Mouse (Mus musculus) intestine, postnatal 0 days (tissue): Measurements from ENCODE around the gene Vps39. TPM values are rescaled to one million over a fixed set of nuclear protein-coding genes. Genes with fewer than 3 reads are reported as not detected.

Source experiments
- ATAC-seq: fragments of 200-750 bp; cut with Nextera tagmentation; 2 replicates; pipeline ENCODE4 v1.8.0; 2017; ENCODE audit warnings: mild to moderate bottlenecking, moderate TSS enrichment, moderate library complexity
- H3K27ac ChIP-seq: fragments of 300-500 bp; sonication (generic); 2 replicates; pipeline ENCODE4 v1.5.1; 2014; ENCODE audit warnings: mild to moderate bottlenecking, low read depth, low read length, moderate library complexity
- H3K27me3 ChIP-seq: fragments of 300-500 bp; sonication (generic); replicated peaks from 2 replicates; pipeline ENCODE4 v1.6.1; 2014; ENCODE audit warnings: low read length, mixed read lengths; ENCODE audit not compliant: control insufficient read depth, insufficient read depth
- H3K36me3 ChIP-seq: fragments of 300-500 bp; sonication (generic); 2 replicates; pipeline ENCODE4 v1.6.1; 2014; ENCODE audit warnings: mild to moderate bottlenecking, moderate library complexity; ENCODE audit not compliant: control insufficient read depth, insufficient read depth
- H3K4me1 ChIP-seq: fragments of 300-500 bp; sonication (generic); replicated peaks from 2 replicates; pipeline ENCODE4 v1.6.1; 2014; ENCODE audit warnings: antibody characterized with exemption, low read length, mixed read lengths; ENCODE audit not compliant: control insufficient read depth, insufficient read depth
- H3K4me2 ChIP-seq: fragments of 300-500 bp; sonication (generic); replicated peaks from 2 replicates; pipeline ENCODE4 v1.6.1; 2014; ENCODE audit warnings: low read depth, mild to moderate bottlenecking, moderate library complexity
- H3K4me3 ChIP-seq: fragments of 300-500 bp; sonication (generic); 2 replicates; pipeline ENCODE4 v1.5.1; 2014; ENCODE audit warnings: low read depth, low read length
- H3K9ac ChIP-seq: fragments of 300-500 bp; sonication (generic); 2 replicates; pipeline ENCODE4 v1.6.1; 2014; ENCODE audit warnings: mild to moderate bottlenecking, low read depth, low read length
- H3K9me3 ChIP-seq: fragments of 300-500 bp; sonication (generic); 2 replicates; pipeline ENCODE4 v1.6.1; 2016; ENCODE audit warnings: mixed run types; ENCODE audit not compliant: control insufficient read depth
- CTCF ChIP-seq: sonication (generic); IDR thresholded peaks from 2 replicates; pipeline ENCODE4 v1.5.1; 2016; ENCODE audit warnings: low read depth, mild to moderate bottlenecking, control low read depth, antibody characterized with exemption, moderate library complexity
- WGBS: fragments of 180-500 bp; shearing (Covaris S2); extraction: QIAGEN DNeasy Blood & Tissue Kit; methylation state at CpG from one replicate; pipeline ENCODE4 v1.1.7; 2014; 5-methylcytosine and 5-hydroxymethylcytosine counted together
- polyA plus RNA-seq: library from polyadenylated mRNA; unstranded; fragments of >200 nt; fragmentation: Nextera tagmentation; extraction: Ambion mirVana; gene quantifications from 2 replicates; pipeline ENCODE4 v1.2.1, GENCODE M21; 2015

Vps39 gene
- polyA plus RNA-seq, 1 experiment from 2014 or later: 12.8 TPM

- Histone ChIP-seq H3K4me1 (no peaks in the 10 kb centered on the region; the same call in 1 of the 2 replicates), H3K27me3 (no peaks in the 10 kb centered on the region), H3K4me3 (no peak overlapping the region), H3K9me3 (no peaks in the 10 kb centered on the region), H3K27ac (no peak overlapping the region), H3K4me2 (no peak overlapping the region), H3K36me3 (peaks cover 14% of the 10 kb centered on the region), H3K9ac (no peak overlapping the region)
- 68% methylated on average over 7 of the region's 7 CpGs for WGBS
- TF ChIP-seq CTCF: no peak
- no peak for ATAC-seq
Measured at GRCm38 (mm10) chr2:120312276-120312825, 40.6 kb downstream of the Vps39 start.

GRCm38 (mm10) chr2:120304113-120304512 is 48.8 kb downstream of the Vps39 start:
- 9% methylated on average over 3 of the region's 3 CpGs for WGBS
- H3K4me1 ChIP-seq: no peaks in the 10 kb centered on the region
- H3K4me3 ChIP-seq: no peak overlapping the region
- no peak overlapping the region for H3K4me2 ChIP-seq
- TF ChIP-seq CTCF: no peak
- no peaks in the 10 kb centered on the region for H3K27me3 ChIP-seq
- H3K9me3 ChIP-seq: no peaks in the 10 kb centered on the region
- H3K27ac ChIP-seq: no peak overlapping the region
- H3K36me3 ChIP-seq: no peaks in the 10 kb centered on the region
- no peak overlapping the region for H3K9ac ChIP-seq
- ATAC-seq: no peak

- WGBS: 96% methylated on average over 6 of the region's 6 CpGs
- Histone ChIP-seq H3K4me3 (no peak overlapping the region), H3K36me3 (no peaks in the 10 kb centered on the region), H3K27ac (no peak overlapping the region), H3K4me2 (no peak overlapping the region), H3K27me3 (no peaks in the 10 kb centered on the region), H3K9ac (no peak overlapping the region), H3K4me1 (no peaks in the 10 kb centered on the region), H3K9me3 (no peaks in the 10 kb centered on the region)
- ATAC-seq: no peak
- no peak for TF ChIP-seq CTCF
Measured at GRCm38 (mm10) chr2:120301076-120301475, 51.9 kb downstream of the Vps39 start.

GRCm38 (mm10) chr2:120299866-120300265 is 53.1 kb downstream of the Vps39 start:
- no peaks in the 10 kb centered on the region for H3K27me3 ChIP-seq
- no peaks in the 10 kb centered on the region for H3K9me3 ChIP-seq
- 78% methylated on average over 4 of the region's 4 CpGs for WGBS
- H3K9ac ChIP-seq: no peak overlapping the region
- no peak overlapping the region for H3K27ac ChIP-seq
- H3K4me3 ChIP-seq: no peak overlapping the region
- H3K4me1 ChIP-seq: no peaks in the 10 kb centered on the region
- no peak overlapping the region for H3K4me2 ChIP-seq
- no peak for TF ChIP-seq CTCF
- ATAC-seq: no peak
- no peaks in the 10 kb centered on the region for H3K36me3 ChIP-seq

GRCm38 (mm10) chr2:120296160-120296559 is 56.8 kb downstream of the Vps39 start:
- 11% methylated on average over 2 of the region's 2 CpGs for WGBS
- no peak for TF ChIP-seq CTCF
- H3K9ac ChIP-seq: no peak overlapping the region
- no peaks in the 10 kb centered on the region for H3K9me3 ChIP-seq
- H3K27ac ChIP-seq: no peak overlapping the region
- no peak overlapping the region for H3K4me2 ChIP-seq
- ATAC-seq: no peak
- H3K27me3 ChIP-seq: no peaks in the 10 kb centered on the region
- H3K4me1 ChIP-seq: no peaks in the 10 kb centered on the region
- H3K4me3 ChIP-seq: no peak overlapping the region
- H3K36me3 ChIP-seq: no peaks in the 10 kb centered on the region

- Histone ChIP-seq H3K9ac (no peak overlapping the region), H3K4me2 (no peak overlapping the region), H3K27ac (no peak overlapping the region), H3K9me3 (no peaks in the 10 kb centered on the region), H3K27me3 (no peaks in the 10 kb centered on the region), H3K4me3 (no peak overlapping the region), H3K36me3 (no peaks in the 10 kb centered on the region), H3K4me1 (no peaks in the 10 kb centered on the region)
- 80% methylated on average over 9 of the region's 9 CpGs for WGBS
- TF ChIP-seq CTCF: no peak
- ATAC-seq: no peak
Measured at GRCm38 (mm10) chr2:120291471-120292078, 61.4 kb downstream of the Vps39 start.
